Mouse (Mus musculus) liver, adult 2 months (tissue): Measurements from ENCODE around the gene Tmem204.

Experiments used
- CTCF ChIP-seq: fragments of 200-500 bp; IDR thresholded peaks from 2 replicates; pipeline ENCODE4 v1.5.1; 2011; ENCODE audit warnings: low read depth, low read length, control low read depth
- POLR2A ChIP-seq: fragments of 200-500 bp; IDR thresholded peaks from 2 replicates; pipeline ENCODE4 v1.6.1; 2011; ENCODE audit warnings: low read length, control low read depth; ENCODE audit not compliant: insufficient read depth; ENCODE audit errors: extremely low read depth

GRCm38 (mm10) chr17:25109578-25109977 lies 26.2 kb upstream of the Tmem204 start:
- TF ChIP-seq CTCF: peak; percentile 79
- TF ChIP-seq POLR2A: no peak
